Mouse (Mus musculus) layer of hippocampus, postnatal 10 days (tissue): ENCODE measurements at regions not wholly inside any gene's neighbourhood (a gene's known extent, or its start where the extent isn't known, plus 50 kb on each side); places are given as distances from the start of the nearest gene placed in this dataset.

Source experiments
- DNase-seq, 2 experiments: peaks; one replicate each; pipeline ENCODE4 v3.0.0; 2021; ENCODE audit warnings: low spot score in 2 of 2

GRCm38 (mm10) chr1:42008046-42008445, 687.5 kb upstream of the Pou3f3 start:
- no peak for DNase-seq

GRCm38 (mm10) chr1:42012911-42013310, 682.7 kb upstream of the Pou3f3 start:
- DNase-seq = peak; percentile 11 to 24

DNA sequence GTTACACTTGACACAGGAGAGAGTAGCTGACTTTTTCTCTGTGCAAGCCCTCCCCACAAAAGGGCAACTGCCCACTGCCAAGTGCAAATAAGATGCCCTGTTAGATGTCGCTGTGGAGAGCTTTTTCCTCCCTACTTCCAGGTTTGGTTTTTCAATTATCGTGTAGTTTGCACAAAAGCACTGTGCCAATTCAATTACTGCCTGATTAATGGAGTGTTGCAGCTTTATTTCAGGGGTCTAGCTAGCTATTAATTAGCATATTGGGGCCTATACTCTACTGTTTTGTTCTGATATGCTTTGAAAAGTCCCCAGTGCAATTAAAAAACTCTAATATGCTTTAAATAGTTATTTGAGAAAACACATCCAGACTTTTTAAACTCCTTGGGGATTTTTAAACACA, 676.6 kb upstream of the Pou3f3 start:
- no peak for DNase-seq

DNA sequence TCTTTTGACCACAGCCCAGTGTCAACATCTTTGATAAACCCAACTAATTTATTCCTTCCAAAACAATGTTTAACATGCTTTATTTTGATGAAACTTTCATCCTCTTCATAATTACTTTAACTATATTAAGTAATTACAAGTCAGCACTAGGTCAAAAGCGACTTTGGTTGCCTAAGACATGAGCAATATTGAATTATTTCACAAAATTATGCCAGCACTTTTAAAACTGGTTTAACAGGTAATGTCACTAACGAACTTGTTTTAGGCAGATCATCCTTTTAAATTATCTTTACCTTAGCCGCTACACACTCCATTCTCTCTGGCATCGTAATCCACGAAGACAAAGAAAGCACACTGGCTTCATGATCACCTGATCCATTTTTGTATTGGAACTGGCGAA, 669.8 kb upstream of the Pou3f3 start:
- DNase-seq = no peak

DNA sequence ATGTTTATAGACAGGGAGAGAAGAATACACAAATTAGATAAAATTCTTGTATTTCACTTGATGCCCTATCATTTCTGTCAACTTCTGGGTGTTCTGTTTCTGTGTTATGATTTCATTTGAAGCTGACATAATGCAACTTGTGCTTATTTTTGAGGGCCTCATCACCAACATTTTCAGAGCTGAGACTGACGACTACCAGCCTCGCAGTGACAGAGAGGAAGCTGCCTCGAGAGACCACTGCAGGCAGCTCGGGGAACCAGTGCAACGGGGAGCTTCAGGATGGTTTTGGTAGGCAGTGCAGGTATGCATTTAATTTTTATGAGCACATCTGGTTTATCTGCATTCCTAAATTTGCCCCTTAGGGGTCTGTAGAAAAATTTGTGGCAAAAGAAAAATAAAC, 669.1 kb upstream of the Pou3f3 start:
- no peak for DNase-seq

- no peak for DNase-seq
Measured at GRCm38 (mm10) chr1:42033786-42034185, 661.8 kb upstream of the Pou3f3 start.

DNA sequence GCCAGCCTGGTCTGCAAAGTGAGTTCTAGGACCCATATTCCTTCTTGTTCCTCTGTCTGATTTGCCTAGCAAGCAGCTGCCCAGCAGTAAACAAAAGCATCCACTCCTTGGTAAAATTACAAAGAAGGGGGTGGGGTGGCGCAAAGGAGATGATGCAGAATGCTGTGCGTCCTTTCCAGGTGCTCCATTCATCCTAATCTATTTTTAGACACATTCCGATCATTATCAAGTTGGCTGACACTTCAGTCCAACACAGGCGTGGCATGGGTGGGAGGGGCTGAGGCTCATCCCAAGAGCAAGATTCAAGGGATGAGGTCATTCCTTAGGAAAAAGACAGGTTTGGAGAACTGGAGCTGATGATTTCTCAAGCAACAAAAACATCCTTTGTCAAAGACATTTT, 660.2 kb upstream of the Pou3f3 start:
- no peak for DNase-seq

- no peak for DNase-seq
Measured at GRCm38 (mm10) chr1:42041544-42041943, 654.0 kb upstream of the Pou3f3 start.

GRCm38 (mm10) chr1:42058494-42058893, 637.1 kb upstream of the Pou3f3 start:
- DNase-seq = no peak

GRCm38 (mm10) chr1:42070064-42070463, 625.5 kb upstream of the Pou3f3 start:
- DNase-seq = peak in 1 of 2 experiments; percentile 3

- no peak for DNase-seq
Measured at GRCm38 (mm10) chr1:42096026-42096425, 599.5 kb upstream of the Pou3f3 start.

GRCm38 (mm10) chr1:42098580-42098979, 597.0 kb upstream of the Pou3f3 start:
- no peak for DNase-seq

GRCm38 (mm10) chr1:42107521-42107920, 588.0 kb upstream of the Pou3f3 start:
- no peak for DNase-seq

DNA sequence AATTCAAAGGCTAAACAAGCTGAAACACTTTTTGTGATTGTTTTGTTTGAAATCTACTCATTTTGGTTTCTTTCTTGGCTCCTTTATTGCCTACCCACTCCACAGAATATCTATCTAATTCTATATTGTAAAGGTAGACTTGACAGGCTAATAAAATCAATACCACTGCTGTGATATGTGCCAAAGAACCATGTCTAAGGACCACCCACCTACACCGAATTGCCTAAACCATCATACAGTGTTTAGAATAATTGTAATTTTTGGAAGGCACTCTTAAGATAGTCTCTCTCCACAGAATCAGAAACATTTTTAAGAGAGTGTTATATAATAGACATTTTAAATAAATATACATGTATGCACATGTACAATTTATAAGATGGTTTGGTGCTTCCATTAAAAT, 587.6 kb upstream of the Pou3f3 start:
- DNase-seq = no peak

DNA sequence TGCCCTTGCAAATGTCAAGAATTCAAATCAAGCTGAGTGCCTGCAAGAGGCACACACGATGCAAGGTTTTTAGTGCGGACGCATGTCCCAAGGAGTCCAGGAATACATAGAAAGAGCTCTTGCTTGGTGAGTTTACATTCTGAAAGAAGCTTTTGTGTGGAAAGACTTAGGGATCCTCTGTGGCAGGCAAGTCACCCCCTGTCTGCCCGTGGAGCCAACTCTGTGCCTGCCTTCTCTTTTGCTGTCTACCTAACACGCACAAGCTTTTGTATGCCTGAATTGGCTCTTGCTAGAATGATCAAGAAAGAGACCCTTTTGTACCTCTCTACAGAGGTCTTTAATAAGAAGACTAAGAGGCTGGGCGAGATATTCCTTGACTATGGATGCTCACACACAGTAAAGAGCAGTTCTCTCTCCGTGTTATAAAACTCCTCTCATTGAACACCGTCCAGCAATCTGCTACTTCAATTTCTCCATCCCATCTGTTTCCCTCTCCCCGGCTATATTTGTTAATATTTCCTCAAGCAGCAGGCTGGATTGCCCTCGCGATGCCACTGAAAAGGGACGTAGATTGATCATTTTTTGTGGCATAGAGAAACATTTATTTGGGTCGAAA, 543.3 kb upstream of the Pou3f3 start:
- DNase-seq = peak; percentile 9 to 16

GRCm38 (mm10) chr1:42152916-42153315, 542.7 kb upstream of the Pou3f3 start:
- no peak for DNase-seq

GRCm38 (mm10) chr1:42167790-42168572, 527.6 kb upstream of the Pou3f3 start:
- DNase-seq = no peak

DNA sequence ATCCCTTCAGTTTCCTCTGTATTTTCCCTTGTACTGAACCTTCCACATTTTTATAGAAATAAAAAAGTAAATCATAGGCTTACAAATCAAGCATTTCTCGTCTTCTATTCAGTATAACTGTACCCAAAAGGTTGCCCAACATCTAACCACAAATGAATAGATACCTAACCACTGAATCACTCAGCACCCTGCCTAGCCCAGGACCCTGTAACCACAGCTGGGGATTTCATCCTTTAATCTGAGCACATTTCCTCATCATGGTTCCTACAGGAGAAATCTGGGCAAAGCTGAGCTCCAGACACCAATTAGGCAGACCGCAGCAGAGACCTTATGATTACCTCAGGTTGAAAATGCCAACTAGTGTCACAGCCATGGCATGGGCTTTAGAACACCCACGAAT, 526.1 kb upstream of the Pou3f3 start:
- no peak for DNase-seq

- DNase-seq = no peak
Measured at GRCm38 (mm10) chr1:42186295-42186694, 509.3 kb upstream of the Pou3f3 start.

DNA sequence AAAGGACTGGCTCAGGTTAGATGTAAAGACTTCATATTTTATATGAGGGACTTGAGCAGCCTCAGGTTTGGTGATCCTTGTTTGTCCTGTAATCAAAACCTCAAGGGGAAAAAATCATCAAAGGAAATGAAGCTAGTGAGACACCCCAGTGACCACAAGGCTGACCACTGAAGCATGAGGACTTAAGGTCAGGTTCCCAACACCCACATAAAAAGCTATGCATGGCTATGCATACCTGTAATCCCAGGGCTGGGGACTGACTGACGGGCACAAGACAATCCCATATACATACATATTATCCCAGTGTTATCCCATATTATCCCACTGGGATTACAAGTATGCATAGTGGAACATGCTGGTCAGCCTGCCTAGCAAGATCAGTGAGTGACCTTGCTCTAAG, 467.5 kb upstream of the Pou3f3 start:
- no peak for DNase-seq

GRCm38 (mm10) chr1:42229711-42230110, 465.9 kb upstream of the Pou3f3 start:
- peak; percentile 66 to 69 for DNase-seq

DNA sequence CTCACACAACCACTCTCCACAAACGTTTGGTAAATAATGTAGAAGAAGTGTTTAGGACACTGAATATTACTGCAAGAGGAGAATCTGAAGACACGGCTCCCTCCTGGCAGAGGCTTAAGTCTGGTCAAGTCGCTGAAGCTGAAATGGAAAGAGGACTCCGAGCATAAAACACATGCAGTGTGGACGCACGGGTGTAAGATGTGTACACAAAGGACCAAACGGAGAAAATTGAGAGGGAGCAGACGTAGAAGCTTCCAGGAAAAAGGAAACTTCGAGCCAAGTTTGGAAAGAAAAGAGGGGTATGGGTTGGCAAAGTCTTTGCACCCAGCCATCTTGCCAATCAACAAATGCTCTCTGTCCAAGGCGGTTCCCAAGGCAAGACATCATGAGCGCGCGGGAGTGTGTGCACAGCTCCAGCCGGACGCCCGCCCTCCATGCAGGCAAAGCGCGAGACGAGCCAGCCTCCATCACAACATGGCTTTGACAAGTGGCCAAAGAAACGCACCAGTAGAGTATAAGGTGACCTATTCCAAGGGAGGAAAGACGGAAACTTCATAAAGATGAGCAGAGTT, 465.0 kb upstream of the Pou3f3 start:
- DNase-seq = peak; percentile 49 to 60

GRCm38 (mm10) chr1:42231091-42231490, 464.5 kb upstream of the Pou3f3 start:
- DNase-seq = peak; percentile 25 to 55
